Comparison of ENCODE assay signal across 30 mouse cellular contexts in genomic region chr13:16702138-16702537, GRCm38 (mm10).
"Had no signal": no experiment of that assay in that cellular context is flagged by ENCODE, and none has a peak within 500 bp of the region (broad histone marks: within the 10 kb centered on the region; RNA-seq: fewer than 3 reads in every experiment).

No protein-coding gene starts in this region.

- H3K27me3 ChIP-seq: limb, embryonic 12.5 days; limb, embryonic 13.5 days; limb, embryonic 15.5 days; liver, embryonic 12.5 days; liver, embryonic 13.5 days; liver, embryonic 15.5 days; lung, embryonic 15.5 days; megakaryocyte, embryonic 14.5 days; midbrain, embryonic 12.5 days; midbrain, embryonic 13.5 days; midbrain, embryonic 15.5 days; neural tube, embryonic 12.5 days had no signal

- H3K36me3 ChIP-seq: limb, embryonic 10.5 days; limb, embryonic 12.5 days; limb, embryonic 13.5 days; limb, embryonic 15.5 days; liver, embryonic 12.5 days; liver, embryonic 13.5 days; liver, embryonic 15.5 days; lung, embryonic 15.5 days; midbrain, embryonic 10.5 days; midbrain, embryonic 12.5 days; midbrain, embryonic 13.5 days; midbrain, embryonic 15.5 days; neural tube, embryonic 12.5 days had no signal

- H3K27ac ChIP-seq: left cerebral cortex, adult 2 months; limb, embryonic 10.5 days; limb, embryonic 12.5 days; limb, embryonic 13.5 days; limb, embryonic 15.5 days; liver, embryonic 12.5 days; liver, embryonic 13.5 days; liver, embryonic 14.5 days; liver, embryonic 15.5 days; lung, embryonic 15.5 days; macrophage; midbrain, embryonic 10.5 days; midbrain, embryonic 12.5 days; midbrain, embryonic 13.5 days; midbrain, embryonic 15.5 days; neural tube, embryonic 12.5 days had no signal

- H3K9me3 ChIP-seq: limb, embryonic 10.5 days; limb, embryonic 12.5 days; limb, embryonic 13.5 days; limb, embryonic 15.5 days; liver, embryonic 12.5 days; liver, embryonic 13.5 days; liver, embryonic 15.5 days; lung, embryonic 15.5 days; megakaryocyte, embryonic 14.5 days; midbrain, embryonic 10.5 days; midbrain, embryonic 12.5 days; midbrain, embryonic 13.5 days; midbrain, embryonic 15.5 days; neural tube, embryonic 12.5 days had no signal

- ATAC-seq: liver, embryonic 12.5 days; lung, postnatal 0 days; midbrain, embryonic 13.5 days; midbrain, embryonic 15.5 days; midbrain, embryonic 16.5 days had no signal

- H3K4me1 ChIP-seq: limb, embryonic 10.5 days; limb, embryonic 15.5 days; liver, embryonic 12.5 days; liver, embryonic 13.5 days; liver, embryonic 15.5 days; lung, embryonic 15.5 days; megakaryocyte, embryonic 14.5 days; midbrain, embryonic 10.5 days; midbrain, embryonic 12.5 days; midbrain, embryonic 15.5 days; neural tube, embryonic 12.5 days had no signal

- DNase-seq: left cerebral cortex, postnatal 4 days; liver, embryonic 13.5 days; lung, adult 18-20 months; lung, adult 2 months; lung, embryonic 14.5 days; lung, postnatal 10 days; lung, postnatal 14 days; lung, postnatal 36 days; lung, postnatal 4 days; midbrain, embryonic 14.5 days had no signal

- H3K4me3 ChIP-seq: left cerebral cortex, adult 2 months; limb, embryonic 10.5 days; limb, embryonic 12.5 days; limb, embryonic 13.5 days; limb, embryonic 15.5 days; liver, embryonic 12.5 days; liver, embryonic 13.5 days; liver, embryonic 15.5 days; lung, embryonic 15.5 days; megakaryocyte, embryonic 14.5 days; midbrain, embryonic 10.5 days; midbrain, embryonic 12.5 days; midbrain, embryonic 13.5 days; midbrain, embryonic 15.5 days; myocyte; neural tube, embryonic 12.5 days had no signal

- H3K9ac ChIP-seq: limb, embryonic 12.5 days; limb, embryonic 13.5 days; limb, embryonic 15.5 days; liver, embryonic 12.5 days; liver, embryonic 13.5 days; liver, embryonic 14.5 days; liver, embryonic 15.5 days; lung, embryonic 14.5 days; lung, embryonic 15.5 days; midbrain, embryonic 12.5 days; midbrain, embryonic 13.5 days; midbrain, embryonic 15.5 days; neural tube, embryonic 12.5 days had no signal

- H3K4me2 ChIP-seq: limb, embryonic 12.5 days; limb, embryonic 13.5 days; limb, embryonic 15.5 days; liver, embryonic 12.5 days; liver, embryonic 13.5 days; liver, embryonic 15.5 days; lung, embryonic 14.5 days; lung, embryonic 15.5 days; midbrain, embryonic 11.5 days; midbrain, embryonic 12.5 days; midbrain, embryonic 13.5 days; midbrain, embryonic 15.5 days; neural tube, embryonic 12.5 days had no signal
